Mouse (Mus musculus) kidney, adult 2 months (tissue): ENCODE results near the gene Fam83e. TPM values are rescaled to one million over a fixed set of nuclear protein-coding genes. Genes with fewer than 3 reads are reported as not detected.

Source experiments
- DNase-seq: peaks from one replicate; pipeline ENCODE4 v3.0.0; 2021
- H3K27ac ChIP-seq: fragments of 200-500 bp; 2 replicates; pipeline ENCODE4 v1.5.1; 2012; ENCODE audit warnings: low read depth, low read length, control low read depth, inconsistent platforms; ENCODE audit not compliant: insufficient read depth
- H3K27me3 ChIP-seq: fragments of 200-500 bp; replicated peaks from 2 replicates; pipeline ENCODE4 v1.6.1; 2012; ENCODE audit warnings: mild to moderate bottlenecking, moderate library complexity, low read length, inconsistent platforms; ENCODE audit not compliant: control insufficient read depth, insufficient read depth
- H3K36me3 ChIP-seq: fragments of 200-500 bp; 2 replicates; pipeline ENCODE4 v1.6.1; 2012; ENCODE audit warnings: mild to moderate bottlenecking, moderate library complexity, low read length, inconsistent platforms; ENCODE audit not compliant: control insufficient read depth, insufficient read depth
- H3K4me1 ChIP-seq: fragments of 200-500 bp; 2 replicates; pipeline ENCODE4 v1.6.1; 2011; ENCODE audit warnings: low read length; ENCODE audit not compliant: control insufficient read depth, insufficient read depth
- H3K4me3 ChIP-seq: fragments of 200-500 bp; 2 replicates; pipeline ENCODE4 v1.5.1; 2011; ENCODE audit warnings: mild to moderate bottlenecking, low read depth, low read length, control low read depth; ENCODE audit not compliant: insufficient read depth
- CTCF ChIP-seq: fragments of 200-500 bp; conservative IDR thresholded peaks from 2 replicates; pipeline ENCODE4 v1.5.1; 2011; ENCODE audit warnings: low read depth, mild to moderate bottlenecking, control low read depth, low read length, moderate library complexity, mixed read lengths; ENCODE audit not compliant: insufficient read depth, insufficient read length
- POLR2A ChIP-seq: fragments of 200-500 bp; IDR thresholded peaks from one replicate; pipeline ENCODE4 v1.6.1; 2011; ENCODE audit warnings: low read depth, low read length, control low read depth
- WGBS: fragments of 180-500 bp; shearing (Covaris S2); methylation state at CpG from one replicate; pipeline ENCODE4 v1.1.7; 2018; 5-methylcytosine and 5-hydroxymethylcytosine counted together
- polyA plus RNA-seq: library from polyadenylated mRNA; depleted of rRNA; stranded (reverse); fragments of >200 nt; gene quantifications from 2 replicates; pipeline ENCODE4 v1.2.3, GENCODE M21; 2012

Fam83e gene
- polyA plus RNA-seq, 1 experiment = 0.19 TPM

DNA sequence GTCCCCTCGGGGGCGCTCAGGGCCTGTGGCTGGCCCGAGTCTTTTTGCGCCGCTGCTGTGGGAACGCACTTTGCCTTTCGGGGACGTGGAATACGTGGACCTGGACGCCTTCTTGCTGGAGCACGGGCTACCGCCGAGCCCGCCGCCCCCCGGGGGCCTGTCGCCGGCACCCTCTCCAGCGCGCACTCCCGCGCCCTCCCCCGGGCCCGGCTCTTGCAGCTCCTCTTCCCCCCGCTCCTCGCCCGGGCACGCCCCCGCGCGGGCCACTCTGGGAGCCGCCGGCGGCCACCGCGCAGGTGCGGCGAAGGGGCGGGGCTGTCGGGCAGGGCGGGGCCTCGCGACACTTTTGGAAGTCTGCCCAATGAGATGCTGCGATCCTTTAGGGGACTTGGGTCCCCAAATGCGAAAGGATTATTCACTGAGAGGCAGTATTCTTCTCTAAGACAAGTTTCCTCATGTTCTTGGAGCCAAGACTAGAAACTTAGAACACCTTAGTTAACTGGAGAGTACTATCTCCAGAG is 14.2 kb upstream of the Fam83e start:
- peak; percentile 92 for DNase-seq

DNA sequence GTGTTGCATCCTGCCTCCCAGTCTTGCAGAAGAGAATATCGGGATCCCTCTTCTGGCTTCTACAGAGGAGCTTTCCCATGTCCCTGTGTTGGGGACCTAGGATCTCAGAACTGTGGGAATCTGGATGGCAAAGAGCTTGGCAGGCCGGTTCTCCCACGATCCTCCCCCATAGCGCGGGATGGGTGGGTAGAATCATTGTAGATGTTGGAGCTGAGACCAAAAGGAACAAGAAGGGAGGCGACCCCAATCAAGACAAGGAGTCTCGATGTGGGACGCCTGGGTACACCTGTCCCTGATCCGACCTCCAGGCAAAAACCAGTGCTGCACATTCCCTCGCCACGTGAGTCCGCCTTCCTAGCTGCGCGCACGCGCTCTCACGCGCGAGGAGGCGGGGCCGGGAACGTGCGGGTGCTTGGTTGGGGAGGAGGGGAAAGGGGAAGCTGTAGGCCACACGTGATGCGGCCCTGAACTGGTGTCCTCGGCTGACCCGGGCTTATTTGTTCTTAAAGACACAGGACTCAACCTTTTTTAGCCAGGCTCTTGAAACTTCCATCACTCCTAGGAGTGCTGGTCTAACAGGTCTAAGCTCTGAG is 13.5 kb upstream of the Fam83e start:
- H3K27me3 ChIP-seq = no peaks in the 10 kb centered on the region
- peaks cover 25% of the 10 kb centered on the region for H3K4me1 ChIP-seq
- peak; percentile 99 for DNase-seq
- H3K27ac ChIP-seq = peak overlapping the region; percentile 99
- 0 out of 2 replicates have a peak, but pooled peaks have one; percentile 5 for TF ChIP-seq CTCF
- TF ChIP-seq POLR2A = peak; percentile 87
- peaks cover 11% of the 10 kb centered on the region; the same call in 1 of the 2 replicates for H3K36me3 ChIP-seq
- under 1% methylated on average over 27 of the region's 27 CpGs for WGBS
- H3K4me3 ChIP-seq = peak overlapping the region; percentile 58

More for the DNA sequence above, 14.2 kb upstream of the Fam83e start:
- Histone ChIP-seq H3K4me3 (peak overlapping the region; percentile 58), H3K27me3 (no peaks in the 10 kb centered on the region), H3K36me3 (peaks cover 11% of the 10 kb centered on the region; the same call in 1 of the 2 replicates), H3K4me1 (peaks cover 21% of the 10 kb centered on the region), H3K27ac (peak overlapping the region; percentile 100)
- 2% methylated on average over 44 of the region's 45 CpGs for WGBS
- TF ChIP-seq POLR2A = peak; percentile 56
- no peak for TF ChIP-seq CTCF

DNA sequence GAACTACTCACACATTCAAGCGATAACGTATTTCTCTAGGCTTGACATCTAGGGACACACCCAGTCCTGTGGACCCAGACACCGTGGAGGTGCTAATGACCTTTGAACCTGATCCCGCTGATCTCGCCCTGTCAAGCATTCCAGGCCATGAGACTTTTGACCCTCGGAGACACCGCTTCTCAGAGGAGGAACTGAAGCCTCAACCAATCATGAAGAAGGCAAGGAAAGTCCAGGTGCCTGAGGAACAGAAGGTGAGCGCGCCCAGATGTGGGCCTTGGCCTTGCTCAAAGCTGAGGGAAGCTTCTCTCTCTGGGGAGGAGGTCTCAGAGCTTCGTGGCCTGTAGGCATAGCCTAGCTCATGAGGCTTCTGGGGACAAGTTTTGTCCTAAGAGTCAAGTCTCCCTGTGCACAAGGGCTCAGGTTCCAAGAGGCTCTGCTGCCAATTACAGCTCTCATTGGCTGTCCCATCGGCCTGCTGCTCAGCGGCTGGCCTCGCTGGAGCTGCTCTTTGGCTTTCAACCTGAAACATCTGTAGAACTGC is 12.7 kb upstream of the Fam83e start:
- H3K4me3 ChIP-seq = peak overlapping the region; percentile 41; the same call in 1 of the 2 replicates
- peak overlapping the region; percentile 93 for H3K27ac ChIP-seq
- H3K27me3 ChIP-seq = no peaks in the 10 kb centered on the region
- TF ChIP-seq CTCF (no peak), POLR2A (peak; percentile 23)
- peaks cover 33% of the 10 kb centered on the region for H3K4me1 ChIP-seq
- H3K36me3 ChIP-seq = peaks cover 15% of the 10 kb centered on the region; the same call in 1 of the 2 replicates
- WGBS = 13% methylated on average over 13 of the region's 13 CpGs
- peak; percentile 94 for DNase-seq

DNA sequence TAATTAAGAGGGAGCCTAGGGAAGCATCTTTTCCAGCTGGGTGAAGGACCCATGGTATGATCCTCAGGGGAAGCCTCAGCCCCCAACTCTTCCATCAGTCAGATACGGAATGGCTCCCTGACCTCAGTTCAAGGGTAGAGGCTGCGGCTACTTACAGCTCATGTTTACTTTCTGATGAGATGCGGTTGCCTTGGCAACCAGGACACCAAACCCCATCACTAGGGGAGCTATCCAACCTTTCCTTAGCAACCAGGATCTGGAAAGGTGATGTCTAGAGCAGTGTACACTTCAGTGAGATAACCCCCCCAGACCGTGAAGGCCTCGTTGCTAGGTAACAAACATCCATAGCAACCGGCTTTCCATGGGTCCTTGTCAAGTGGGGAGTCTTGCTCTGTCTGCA is 12.0 kb upstream of the Fam83e start:
- 42% methylated on average over 6 of the region's 6 CpGs for WGBS
- no peak overlapping the region for H3K4me3 ChIP-seq
- peak overlapping the region; percentile 93; the same call in 1 of the 2 replicates for H3K27ac ChIP-seq
- H3K36me3 ChIP-seq = peaks cover 16% of the 10 kb centered on the region; the same call in 1 of the 2 replicates
- TF ChIP-seq CTCF (no peak), POLR2A (no peak)
- no peaks in the 10 kb centered on the region for H3K27me3 ChIP-seq
- DNase-seq = peak; percentile 36
- peaks cover 34% of the 10 kb centered on the region for H3K4me1 ChIP-seq

DNA sequence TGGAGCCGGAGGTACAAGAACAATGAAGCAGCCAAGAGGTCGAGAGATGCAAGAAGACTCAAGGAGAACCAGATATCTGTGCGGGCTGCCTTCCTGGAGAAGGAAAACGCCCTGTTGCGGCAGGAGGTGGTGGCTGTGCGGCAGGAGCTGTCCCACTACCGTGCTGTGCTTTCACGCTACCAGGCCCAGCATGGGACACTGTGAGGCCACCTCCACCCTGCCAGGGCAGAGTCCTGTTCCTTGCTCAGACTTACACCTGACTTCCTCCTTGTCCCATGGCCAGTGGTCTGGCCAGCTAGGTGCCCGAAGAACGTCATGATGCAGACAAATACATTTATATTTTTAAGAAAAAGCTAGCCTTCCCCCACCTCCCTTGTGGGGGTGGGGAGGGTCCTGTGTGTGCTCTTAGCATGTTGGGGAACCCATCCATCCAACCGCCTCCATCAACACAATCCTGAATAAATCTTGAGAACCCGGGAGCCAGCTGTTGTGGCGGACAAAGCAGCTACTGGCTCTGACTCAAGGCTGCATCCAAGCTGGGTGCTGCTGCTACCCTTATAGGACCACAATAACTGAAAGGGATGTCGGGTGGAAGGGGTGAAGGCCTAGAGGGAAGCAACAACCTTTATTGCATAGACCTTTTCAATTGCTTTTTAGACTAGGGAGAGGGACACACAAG is 11.2 kb upstream of the Fam83e start:
- peaks cover 16% of the 10 kb centered on the region; the same call in 1 of the 2 replicates for H3K36me3 ChIP-seq
- no peak overlapping the region for H3K27ac ChIP-seq
- WGBS = 68% methylated on average over 14 of the region's 14 CpGs
- peaks cover 39% of the 10 kb centered on the region for H3K4me1 ChIP-seq
- H3K4me3 ChIP-seq = no peak overlapping the region
- TF ChIP-seq POLR2A = peak; percentile 46
- no peak for TF ChIP-seq CTCF
- no peaks in the 10 kb centered on the region for H3K27me3 ChIP-seq
- DNase-seq = peak; percentile 34

DNA sequence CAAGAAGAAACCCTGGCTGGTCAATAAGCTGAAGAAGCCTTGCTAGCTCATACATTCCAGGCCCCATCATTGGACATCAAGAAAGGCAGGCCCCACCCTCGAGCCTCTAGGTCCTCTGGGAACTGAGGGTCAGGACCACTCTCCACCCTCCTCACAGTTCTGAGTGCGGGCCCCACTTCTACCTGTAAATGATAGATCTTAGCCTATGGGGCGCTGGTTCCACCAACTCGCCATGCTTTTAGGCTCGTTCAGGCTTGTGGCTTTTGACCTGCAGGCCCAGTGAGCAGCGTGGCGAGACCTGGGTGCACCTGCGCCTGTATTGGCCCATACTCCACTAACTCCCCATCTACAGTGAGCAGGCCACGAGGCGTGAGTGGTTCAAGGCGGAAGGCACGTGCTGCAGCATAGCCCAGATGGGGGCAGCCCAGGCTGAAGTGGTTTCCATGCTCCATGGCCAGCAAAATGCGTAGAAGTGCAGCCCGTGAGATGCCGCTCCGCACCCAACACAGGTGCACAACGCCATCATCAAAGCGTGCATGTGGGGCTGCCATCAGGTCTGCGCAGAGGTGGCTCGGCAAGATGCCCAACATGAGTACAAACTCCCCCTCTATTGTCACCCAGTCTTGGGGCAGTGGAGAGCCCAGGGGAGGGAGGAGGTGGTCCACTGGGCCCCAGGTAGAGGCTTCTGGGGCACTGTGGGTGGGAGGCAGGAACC is 10.4 kb upstream of the Fam83e start:
- peak; percentile 44 for DNase-seq
- Histone ChIP-seq H3K4me1 (peaks cover 42% of the 10 kb centered on the region), H3K27ac (no peak overlapping the region), H3K27me3 (no peaks in the 10 kb centered on the region), H3K4me3 (no peak overlapping the region), H3K36me3 (peaks cover 16% of the 10 kb centered on the region; the same call in 1 of the 2 replicates)
- peak; percentile 90 for TF ChIP-seq POLR2A
- TF ChIP-seq CTCF = no peak
- WGBS = 82% methylated on average over 20 of the region's 20 CpGs
